Mouse (Mus musculus): Measurements from ENCODE around the gene Slc30a9.
A peak's percentile ranks its signal among the peaks of the same experiment; 100 is the strongest.

The Slc30a9 gene

GRCm38 (mm10) chr5:67306698-67307521 is at the start of gene Slc30a9:
Slc30a9 (plus strand) TSS chr5:67306955.
- peak; percentile 85 for DNase-seq (ENCODE audit: low read depth, low spot score)

GRCm38 (mm10) chr5:67258473-67258872 is 48.3 kb upstream of the Slc30a9 start:
- DNase-seq (ENCODE audit: low read depth, low spot score) = no peak

DNA sequence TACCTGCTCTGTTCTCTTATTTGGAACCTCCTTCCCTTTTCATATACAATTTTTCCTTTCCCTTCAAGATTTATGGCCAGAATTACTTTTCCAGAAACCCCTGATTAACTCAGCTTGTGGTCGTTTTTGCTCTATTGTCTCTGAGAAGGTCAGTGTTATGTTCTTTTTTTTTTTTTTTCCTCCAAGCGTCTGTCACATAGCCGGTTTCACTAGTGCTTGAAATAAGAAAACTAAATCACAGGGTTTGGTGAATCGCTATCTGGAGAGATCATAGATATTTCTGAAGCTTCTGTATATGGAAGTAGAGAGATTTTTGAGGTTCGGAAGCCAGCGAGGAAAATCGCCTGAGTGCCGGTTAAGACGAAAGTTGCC is 46.6 kb upstream of the Slc30a9 start:
- DNase-seq (ENCODE audit: low read depth, low spot score) = no peak

DNA sequence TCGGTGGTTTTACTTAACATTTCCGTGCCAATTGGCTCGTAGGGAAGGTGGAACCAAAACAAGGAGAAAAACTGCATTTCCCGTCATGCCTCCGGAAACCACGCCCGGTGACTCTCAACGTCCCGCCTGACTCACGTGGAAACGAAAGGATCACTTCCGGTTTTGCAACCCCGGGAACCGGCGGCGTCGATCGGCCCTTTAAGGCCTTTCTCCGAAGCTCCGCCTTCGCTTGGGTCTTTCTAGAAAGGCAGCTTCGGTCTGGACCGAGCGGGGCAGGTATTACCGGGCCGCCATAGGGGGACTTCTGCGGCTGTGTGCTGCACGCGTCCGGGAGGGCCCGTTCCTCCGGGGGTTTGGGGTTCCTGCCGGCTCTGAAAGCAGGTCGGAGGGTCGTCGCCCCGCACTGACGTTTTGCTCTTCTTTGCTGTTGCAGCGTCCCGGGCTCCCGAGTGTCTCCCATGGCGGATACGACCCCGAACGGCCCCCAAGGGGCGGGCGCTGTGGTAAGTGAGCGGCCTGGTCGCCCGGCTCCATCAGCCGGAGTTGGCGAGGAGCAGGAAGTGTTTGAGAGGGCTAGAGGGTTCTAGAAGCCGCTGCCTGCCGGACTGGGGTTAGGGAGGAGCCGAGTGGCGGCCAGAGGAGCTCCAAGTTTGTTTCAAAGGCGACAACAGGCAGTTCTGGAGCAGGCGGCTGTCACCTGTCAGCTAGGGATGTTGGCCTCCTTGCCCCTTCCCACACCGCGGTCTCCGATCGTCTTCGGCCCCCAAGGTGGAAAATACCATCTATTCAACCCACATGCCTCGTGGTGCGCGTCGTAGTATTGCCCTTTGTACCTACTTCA is 46.0 kb upstream of the Slc30a9 start, which contains the start of gene Tmem33:
Gene Tmem33 (plus strand): TSS at position 35 of the 841 bp plus-strand sequence.
- peak; percentile 91 for DNase-seq (ENCODE audit: low read depth, low spot score)

- no peak for DNase-seq (ENCODE audit: low read depth, low spot score)
Observed at GRCm38 (mm10) chr5:67262964-67263363, 43.8 kb upstream of the Slc30a9 start.

GRCm38 (mm10) chr5:67266106-67266505 is 40.6 kb upstream of the Slc30a9 start:
- DNase-seq (ENCODE audit: low read depth, low spot score) = no peak

DNA sequence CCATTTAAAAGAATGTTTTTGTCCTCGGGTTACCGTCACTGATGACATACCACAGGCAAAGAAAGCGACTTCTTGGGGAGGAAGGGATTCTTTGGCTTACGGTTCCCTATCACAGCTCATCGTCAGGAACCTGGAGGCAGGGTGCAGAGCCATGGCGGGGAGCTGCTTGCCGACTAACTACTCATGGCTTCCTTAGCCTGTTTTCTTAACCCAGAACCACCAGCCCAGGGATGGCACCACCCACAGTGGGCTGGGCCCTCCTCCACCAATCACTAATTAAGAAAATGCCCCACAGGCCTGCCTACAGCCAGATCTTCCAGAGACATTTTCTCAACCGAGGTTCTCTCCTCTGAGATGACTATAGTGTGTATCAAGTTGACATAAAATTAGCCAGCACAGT is 37.4 kb upstream of the Slc30a9 start:
- DNase-seq (ENCODE audit: low read depth, low spot score) = no peak

DNA sequence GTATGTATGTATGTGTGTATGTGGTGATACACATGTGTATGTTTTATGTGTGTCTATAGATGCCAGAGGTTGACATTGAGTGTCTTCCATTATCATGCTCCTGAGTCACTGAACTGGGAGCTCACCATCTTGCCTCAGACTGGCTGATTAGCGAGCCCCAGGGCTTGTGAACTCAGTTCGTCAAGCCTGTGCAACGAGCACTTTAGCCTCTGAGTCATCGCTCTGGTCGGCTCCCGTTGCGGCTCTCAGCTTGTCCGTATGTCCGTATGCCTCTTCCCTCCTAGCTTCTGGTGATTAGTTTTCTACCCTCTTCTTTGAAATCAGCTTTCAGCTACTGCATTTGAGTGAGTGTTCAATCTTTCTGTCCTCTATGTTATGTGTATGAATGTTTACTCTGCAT is 27.3 kb upstream of the Slc30a9 start:
- DNase-seq (ENCODE audit: low read depth, low spot score) = no peak

- DNase-seq (ENCODE audit: low read depth, low spot score) = no peak
Observed at GRCm38 (mm10) chr5:67279840-67280239, 26.9 kb upstream of the Slc30a9 start.

GRCm38 (mm10) chr5:67280400-67280799 is 26.4 kb upstream of the Slc30a9 start:
- DNase-seq (ENCODE audit: low read depth, low spot score) = no peak

DNA sequence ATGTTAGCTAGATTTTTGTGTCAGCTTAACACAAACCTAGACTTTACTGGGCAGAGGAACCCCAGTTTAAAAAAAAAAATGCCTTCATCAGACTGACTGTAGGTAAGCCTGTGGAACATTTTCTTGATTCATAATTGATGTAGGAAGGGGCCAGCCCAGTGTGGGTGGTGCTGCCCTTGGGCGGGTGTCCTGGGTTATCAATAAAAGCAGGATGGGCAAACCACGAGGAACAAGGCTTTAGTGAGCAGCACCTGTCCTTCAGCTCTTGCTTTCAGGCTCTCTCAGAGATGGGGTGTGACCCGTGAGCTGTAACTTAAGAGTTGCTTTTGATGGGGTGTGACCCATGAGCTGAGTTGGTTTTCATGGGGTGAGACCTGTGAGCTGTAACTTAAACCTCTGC is 11.7 kb upstream of the Slc30a9 start:
- DNase-seq (ENCODE audit: low read depth, low spot score) = no peak

- DNase-seq (ENCODE audit: low read depth, low spot score) = no peak
Observed at GRCm38 (mm10) chr5:67295682-67296081, 11.1 kb upstream of the Slc30a9 start.

DNA sequence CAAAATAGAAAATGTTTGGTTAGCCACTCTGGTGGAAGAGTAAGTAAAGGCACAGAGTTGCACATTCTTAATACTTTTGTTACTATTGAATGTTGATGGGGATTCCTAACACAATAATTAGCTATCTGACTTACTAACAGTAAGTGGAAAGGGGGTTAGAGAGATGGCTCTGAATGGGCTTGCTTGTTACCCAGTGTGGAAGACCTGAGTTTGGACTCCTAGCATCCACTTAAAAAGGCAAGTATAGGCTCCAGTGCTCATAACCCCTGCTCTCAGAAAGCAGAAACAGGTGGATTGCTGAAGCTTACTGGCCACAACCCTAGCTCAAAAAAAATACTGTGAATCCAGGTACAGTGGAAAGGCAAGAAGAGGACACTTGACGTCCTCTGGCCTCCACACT is 10.6 kb upstream of the Slc30a9 start:
- no peak for DNase-seq (ENCODE audit: low read depth, low spot score)

GRCm38 (mm10) chr5:67297026-67297813 is 9.5 kb upstream of the Slc30a9 start:
- DNase-seq (ENCODE audit: low read depth, low spot score) = no peak

DNA sequence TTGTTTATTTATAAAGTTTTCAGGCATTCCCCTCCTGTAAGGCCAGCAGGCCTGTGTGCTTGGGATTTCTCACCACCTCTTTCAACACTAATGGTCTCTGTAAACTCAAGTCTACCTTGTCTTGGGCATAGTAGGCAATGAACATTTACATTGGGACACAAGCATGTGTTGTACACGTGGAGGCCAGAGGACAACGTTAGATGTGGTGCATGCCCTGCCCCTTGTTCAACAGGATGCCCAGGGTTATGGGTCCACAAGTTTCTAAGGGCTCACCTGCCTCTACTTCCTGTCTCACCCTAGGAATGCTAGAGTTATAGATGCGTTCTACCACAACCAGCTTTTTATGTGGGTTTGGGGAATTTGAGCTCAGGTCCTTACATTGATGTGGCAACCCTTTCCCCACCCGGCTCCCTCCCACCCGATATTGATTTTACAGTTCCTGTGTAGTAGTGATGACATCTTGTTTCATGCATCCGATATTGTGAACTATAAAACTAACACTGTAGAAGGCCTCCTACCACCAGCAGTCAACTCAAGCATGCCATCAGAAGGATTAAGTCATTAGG is 6.8 kb upstream of the Slc30a9 start:
- DNase-seq (ENCODE audit: low read depth, low spot score) = no peak

- DNase-seq (ENCODE audit: low read depth, low spot score) = no peak
Observed at GRCm38 (mm10) chr5:67300926-67301597, 5.7 kb upstream of the Slc30a9 start.

GRCm38 (mm10) chr5:67301722-67302331 is 4.9 kb upstream of the Slc30a9 start:
- DNase-seq (ENCODE audit: low read depth, low spot score) = no peak

DNA sequence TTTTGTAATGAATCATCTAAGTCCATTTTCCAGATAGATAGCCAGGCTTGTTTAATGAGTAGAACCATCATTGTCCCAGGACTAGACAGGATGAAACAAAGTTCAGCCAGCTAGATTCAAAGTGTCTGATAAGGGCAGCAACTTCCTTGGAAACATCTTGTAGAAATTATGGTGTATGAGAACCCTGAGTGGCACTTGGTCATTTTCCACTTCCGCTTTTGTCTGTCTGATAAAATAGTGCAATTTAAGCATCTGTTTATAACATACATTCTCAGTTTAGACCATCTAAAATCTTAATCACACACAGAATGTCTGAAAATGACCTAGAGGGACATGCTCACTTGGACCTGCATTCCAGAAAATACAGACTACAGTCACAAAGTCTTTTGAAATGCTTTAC is 2.9 kb upstream of the Slc30a9 start:
- no peak for DNase-seq (ENCODE audit: low read depth, low spot score)

DNA sequence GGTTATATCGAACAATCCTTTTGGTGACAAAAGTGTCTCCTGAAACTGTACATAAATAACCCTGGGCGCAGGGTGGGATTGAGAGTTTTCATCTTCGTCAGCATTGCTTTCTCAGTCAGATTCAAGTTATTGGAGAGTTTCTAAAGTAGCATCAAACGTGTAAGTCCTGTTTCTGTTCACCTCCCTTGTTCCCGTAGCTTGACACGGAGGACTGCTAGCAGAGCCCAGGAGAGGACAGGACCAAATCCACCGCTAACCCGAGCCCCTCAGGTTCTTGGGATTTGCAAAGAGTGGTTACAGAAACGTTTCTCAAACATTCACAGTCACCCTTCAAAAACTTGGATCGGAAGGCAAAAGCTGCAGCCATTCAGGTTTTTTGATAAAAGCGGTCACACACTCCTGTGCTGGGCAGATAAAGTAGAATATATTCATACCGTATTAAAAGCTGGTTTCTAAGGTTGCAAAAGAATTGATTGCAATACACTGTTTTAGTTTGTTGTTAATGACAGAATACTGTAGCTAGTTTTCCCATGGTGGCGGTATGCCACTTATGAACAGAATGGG is 986 bp downstream of the Slc30a9 start:
- DNase-seq (ENCODE audit: low read depth, low spot score) = no peak

- no peak for DNase-seq (ENCODE audit: low read depth, low spot score)
Observed at GRCm38 (mm10) chr5:67311811-67312521, 5.2 kb downstream of the Slc30a9 start.
